Mouse (Mus musculus): ENCODE data around the gene Bmp6. TPM values are rescaled to one million over a fixed set of nuclear protein-coding genes. Genes with fewer than 3 reads are reported as not detected.
A peak's percentile ranks its signal among the peaks of the same experiment; 100 is the strongest.

The Bmp6 gene
- polyA plus RNA-seq, 1 experiment = 1.8 TPM

- peaks cover 9% of the 10 kb centered on the region for H3K4me1 ChIP-seq (ENCODE audit: control insufficient read depth, insufficient read depth, low read length)
- no peak for TF ChIP-seq POLR2A (IDR thresholded peaks at IDR 0.05; ENCODE audit: low read depth, low read length)
- TF ChIP-seq CTCF (IDR thresholded peaks at IDR 0.05; ENCODE audit: borderline replicate concordance, insufficient read depth, low read length) = no peak
- no peak overlapping the region for H3K27ac ChIP-seq (ENCODE audit: insufficient read depth, low read length)
- H3K4me3 ChIP-seq (ENCODE audit: insufficient read depth, low read length) = no peak overlapping the region
Measured at GRCm38 (mm10) chr13:38529576-38529975, 184.7 kb downstream of the Bmp6 start.

GRCm38 (mm10) chr13:38531498-38531897, 186.6 kb downstream of the Bmp6 start:
- H3K27ac ChIP-seq (ENCODE audit: insufficient read depth, low read length) = no peak overlapping the region
- no peak overlapping the region for H3K4me3 ChIP-seq (ENCODE audit: insufficient read depth, low read length)
- TF ChIP-seq POLR2A (IDR thresholded peaks at IDR 0.05; ENCODE audit: low read depth, low read length) (no peak), CTCF (IDR thresholded peaks at IDR 0.05; ENCODE audit: borderline replicate concordance, insufficient read depth, low read length) (no peak)
- peaks cover 7% of the 10 kb centered on the region for H3K4me1 ChIP-seq (ENCODE audit: control insufficient read depth, insufficient read depth, low read length)

GRCm38 (mm10) chr13:38533461-38533860, 188.6 kb downstream of the Bmp6 start:
- H3K27ac ChIP-seq (ENCODE audit: insufficient read depth, low read length) = 0 out of 2 replicates have a peak overlapping the region, but pooled peaks have one; percentile 16
- TF ChIP-seq POLR2A (IDR thresholded peaks at IDR 0.05; ENCODE audit: low read depth, low read length) = no peak
- TF ChIP-seq CTCF (IDR thresholded peaks at IDR 0.05; ENCODE audit: borderline replicate concordance, insufficient read depth, low read length) = no peak
- H3K4me1 ChIP-seq (ENCODE audit: control insufficient read depth, insufficient read depth, low read length) = peaks cover 7% of the 10 kb centered on the region
- no peak overlapping the region for H3K4me3 ChIP-seq (ENCODE audit: insufficient read depth, low read length)

- no peak for TF ChIP-seq POLR2A (IDR thresholded peaks at IDR 0.05; ENCODE audit: low read depth, low read length)
- no peak for TF ChIP-seq CTCF (IDR thresholded peaks at IDR 0.05; ENCODE audit: borderline replicate concordance, insufficient read depth, low read length)
- Histone ChIP-seq H3K27ac (ENCODE audit: insufficient read depth, low read length) (peak overlapping the region; percentile 16; the same call in 1 of the 2 replicates), H3K4me3 (ENCODE audit: insufficient read depth, low read length) (no peak overlapping the region), H3K4me1 (ENCODE audit: control insufficient read depth, insufficient read depth, low read length) (peaks cover 7% of the 10 kb centered on the region)
Measured at GRCm38 (mm10) chr13:38534016-38534415, 189.1 kb downstream of the Bmp6 start.

- Histone ChIP-seq H3K27ac (ENCODE audit: insufficient read depth, low read length) (no peak overlapping the region), H3K4me1 (ENCODE audit: control insufficient read depth, insufficient read depth, low read length) (peaks cover 7% of the 10 kb centered on the region), H3K4me3 (ENCODE audit: insufficient read depth, low read length) (no peak overlapping the region)
- TF ChIP-seq CTCF (IDR thresholded peaks at IDR 0.05; ENCODE audit: borderline replicate concordance, insufficient read depth, low read length) = no peak
Measured at GRCm38 (mm10) chr13:38534731-38535130, 189.8 kb downstream of the Bmp6 start.

- H3K4me3 ChIP-seq (ENCODE audit: insufficient read depth, low read length) = no peak overlapping the region
- peaks cover 7% of the 10 kb centered on the region for H3K4me1 ChIP-seq (ENCODE audit: control insufficient read depth, insufficient read depth, low read length)
- no peak overlapping the region for H3K27ac ChIP-seq (ENCODE audit: insufficient read depth, low read length)
- TF ChIP-seq CTCF (IDR thresholded peaks at IDR 0.05; ENCODE audit: borderline replicate concordance, insufficient read depth, low read length) (no peak), POLR2A (IDR thresholded peaks at IDR 0.05; ENCODE audit: low read depth, low read length) (no peak)
Measured at GRCm38 (mm10) chr13:38537521-38537920, 192.6 kb downstream of the Bmp6 start.

- Histone ChIP-seq H3K4me1 (ENCODE audit: control insufficient read depth, insufficient read depth, low read length) (peaks cover 5% of the 10 kb centered on the region; the same call in 1 of the 2 replicates), H3K4me3 (ENCODE audit: insufficient read depth, low read length) (no peak overlapping the region), H3K27ac (ENCODE audit: insufficient read depth, low read length) (no peak overlapping the region)
- no peak for TF ChIP-seq POLR2A (IDR thresholded peaks at IDR 0.05; ENCODE audit: low read depth, low read length)
Measured at GRCm38 (mm10) chr13:38539192-38539900, 194.4 kb downstream of the Bmp6 start.

GRCm38 (mm10) chr13:38543455-38544125, 198.7 kb downstream of the Bmp6 start:
- TF ChIP-seq CTCF (IDR thresholded peaks at IDR 0.05; ENCODE audit: borderline replicate concordance, insufficient read depth, low read length) (no peak), POLR2A (IDR thresholded peaks at IDR 0.05; ENCODE audit: low read depth, low read length) (no peak)
- no peak overlapping the region for H3K27ac ChIP-seq (ENCODE audit: insufficient read depth, low read length)
- no peak overlapping the region for H3K4me3 ChIP-seq (ENCODE audit: insufficient read depth, low read length)

GRCm38 (mm10) chr13:38544769-38545445, 200.0 kb downstream of the Bmp6 start:
- TF ChIP-seq CTCF (IDR thresholded peaks at IDR 0.05; ENCODE audit: borderline replicate concordance, insufficient read depth, low read length) = no peak
- no peak for TF ChIP-seq POLR2A (IDR thresholded peaks at IDR 0.05; ENCODE audit: low read depth, low read length)
- no peaks in the 10 kb centered on the region for H3K4me1 ChIP-seq (ENCODE audit: control insufficient read depth, insufficient read depth, low read length)
- H3K4me3 ChIP-seq (ENCODE audit: insufficient read depth, low read length) = no peak overlapping the region
- no peak overlapping the region for H3K27ac ChIP-seq (ENCODE audit: insufficient read depth, low read length)

More at GRCm38 (mm10) chr13:38543455-38544125, 198.7 kb downstream of the Bmp6 start:
- H3K4me1 ChIP-seq (ENCODE audit: control insufficient read depth, insufficient read depth, low read length) = no peaks in the 10 kb centered on the region

GRCm38 (mm10) chr13:38545460-38545859, 200.6 kb downstream of the Bmp6 start:
- Histone ChIP-seq H3K4me3 (ENCODE audit: insufficient read depth, low read length) (no peak overlapping the region), H3K4me1 (ENCODE audit: control insufficient read depth, insufficient read depth, low read length) (no peaks in the 10 kb centered on the region), H3K27ac (ENCODE audit: insufficient read depth, low read length) (no peak overlapping the region)
- TF ChIP-seq CTCF (IDR thresholded peaks at IDR 0.05; ENCODE audit: borderline replicate concordance, insufficient read depth, low read length) (no peak), POLR2A (IDR thresholded peaks at IDR 0.05; ENCODE audit: low read depth, low read length) (no peak)
